Mouse (Mus musculus) regulatory T cell (primary cell): ENCODE results near the gene Nup155.

Experiments used
- in situ Hi-C: fragments of 300-600 bp; cut with MboI, MseI; formaldehyde crosslinking; loops from one replicate; pipeline ENCODE4 v1.15.1; 2025; ENCODE audit warnings: high pct_unique_total_duplicates

Gene Nup155

GRCm38 (mm10) chr15:8190435-8190834, 81.4 kb downstream of the Nup155 start:
- in situ Hi-C loops = no loop called here

DNA sequence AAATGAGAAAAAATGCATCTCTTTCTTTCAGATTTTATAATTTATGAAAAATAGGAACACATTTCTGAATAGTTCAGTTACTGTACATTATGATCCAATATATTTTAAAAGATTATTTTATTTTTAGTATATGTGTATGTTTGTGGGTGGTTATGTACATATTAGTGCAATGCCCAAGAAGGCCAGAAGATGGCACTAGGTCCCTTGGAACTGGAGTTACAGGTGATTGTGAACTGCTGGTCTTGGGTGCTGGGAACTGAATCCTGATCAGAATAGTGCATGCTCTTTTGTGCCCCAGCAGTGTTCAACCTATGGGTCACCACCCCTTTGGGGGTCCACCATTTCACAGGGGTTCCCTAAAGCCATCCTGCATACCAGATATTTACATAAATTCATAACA, 91.2 kb downstream of the Nup155 start:
- in situ Hi-C loops = loop anchor here (10.0 kb wide), 1 partner anchor 394 kb away; no protein-coding TSS in a partner anchor

DNA sequence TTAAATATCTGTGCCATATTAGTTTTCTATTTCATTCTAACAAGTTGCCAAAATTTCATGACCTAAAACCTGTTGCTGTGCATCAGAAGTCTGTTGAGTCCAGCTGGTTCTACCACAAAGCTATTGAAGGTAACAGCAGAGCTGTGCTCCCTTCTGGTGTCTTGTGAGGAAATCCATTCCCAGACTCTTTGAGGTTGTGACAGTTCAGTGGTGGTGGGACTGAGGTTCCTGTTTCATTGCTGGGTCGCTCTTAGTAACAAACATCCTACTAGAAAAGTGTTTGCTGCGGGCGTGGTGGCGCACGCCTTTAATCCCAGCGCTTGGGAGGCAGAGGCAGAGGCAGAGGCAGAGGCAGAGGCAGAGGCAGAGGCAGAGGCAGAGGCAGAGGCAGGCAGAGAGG, 99.3 kb downstream of the Nup155 start:
- in situ Hi-C loops = loop anchor here (10.0 kb wide), 1 partner anchor 386 kb away; no protein-coding TSS in a partner anchor
